Mouse (Mus musculus) right cerebral cortex, adult 18-20 months (tissue): ENCODE data around the gene Sptlc3.

Experiments used
- DNase-seq: peaks from one replicate; pipeline ENCODE4 v3.0.0; 2022; ENCODE audit warnings: mixed read lengths

Gene Sptlc3

DNA sequence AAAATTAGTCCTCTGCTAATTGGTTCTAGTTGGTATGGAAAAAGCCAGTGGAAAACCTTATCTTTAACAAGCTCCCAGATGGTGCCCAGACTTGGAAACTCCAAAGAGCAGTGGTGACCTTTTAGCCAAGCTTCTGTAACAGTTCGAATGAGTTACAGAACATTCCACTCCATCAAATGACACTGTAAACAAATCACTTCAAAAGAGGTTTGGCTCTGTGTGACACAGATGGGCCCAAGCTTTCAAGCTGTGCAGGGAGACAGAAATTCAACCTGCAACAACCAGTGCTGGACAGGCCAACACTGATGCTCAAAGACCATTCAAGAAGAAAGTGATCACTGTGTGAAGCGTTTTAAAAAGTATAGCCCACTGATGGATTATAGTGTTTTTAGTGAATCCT is 144.1 kb downstream of the Sptlc3 start:
- DNase-seq, result no peak

- DNase-seq, result no peak
Observed at GRCm38 (mm10) chr2:139641757-139642385, 148.2 kb downstream of the Sptlc3 start.

DNA sequence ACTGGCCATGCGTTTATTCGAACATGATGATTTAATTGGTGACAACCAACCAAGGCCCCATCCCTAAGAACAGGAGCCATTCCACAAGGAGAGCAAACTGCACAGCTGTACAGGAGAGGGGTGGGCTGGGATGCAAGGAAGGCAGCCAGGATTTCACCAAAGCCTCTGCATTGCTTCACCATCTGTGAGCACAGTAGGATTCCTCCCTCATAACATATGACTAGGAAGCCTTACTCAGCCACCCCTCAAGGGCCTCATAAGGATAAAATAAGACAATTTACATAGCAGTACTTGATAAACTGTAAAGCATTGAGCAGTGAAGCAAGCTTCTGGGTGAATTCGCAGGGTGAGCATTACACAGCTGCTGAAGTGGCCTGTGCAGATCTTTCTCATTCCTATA is 155.8 kb downstream of the Sptlc3 start:
- peak; percentile 39 for DNase-seq

- DNase-seq, result no peak
Observed at GRCm38 (mm10) chr2:139656750-139657149, 163.0 kb downstream of the Sptlc3 start.

DNA sequence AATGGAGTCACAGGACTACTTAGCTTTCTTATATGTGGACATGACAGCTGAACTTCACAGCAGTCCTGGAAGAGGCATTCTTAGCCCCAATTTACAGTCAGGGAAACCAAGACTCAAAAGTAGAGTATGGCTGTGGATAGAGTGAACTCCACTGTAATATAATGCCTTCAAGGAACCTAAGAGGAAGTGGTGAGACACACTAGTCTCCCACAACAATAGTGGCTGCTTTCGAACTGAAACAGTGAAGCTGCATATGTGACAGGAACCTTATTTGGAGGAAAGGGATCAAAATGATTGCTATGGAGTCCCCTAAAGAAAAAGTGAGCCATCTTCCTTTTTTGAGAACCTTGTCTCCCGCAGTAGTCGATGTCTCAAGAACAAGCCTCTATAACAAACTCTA is 178.1 kb downstream of the Sptlc3 start:
- no peak for DNase-seq

DNA sequence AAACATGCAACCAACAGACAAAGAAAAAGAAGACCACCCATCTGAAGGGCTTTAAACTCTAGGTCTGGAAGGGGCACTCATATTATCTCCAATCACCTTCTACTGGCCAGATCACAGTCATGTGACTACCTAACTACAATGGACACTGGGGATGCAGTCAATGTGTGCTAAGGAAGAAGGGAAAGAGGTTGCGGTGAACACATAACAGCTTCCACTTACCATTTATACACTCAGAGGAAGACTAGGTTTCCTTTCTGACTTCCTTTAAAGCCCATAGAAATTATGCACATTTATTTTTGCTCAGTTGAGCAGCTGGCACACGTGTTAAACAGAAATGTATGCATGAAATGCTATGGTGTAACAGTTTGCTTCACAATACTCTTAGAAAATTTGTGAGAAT is 178.7 kb downstream of the Sptlc3 start:
- DNase-seq, result no peak

- peak; percentile 87 for DNase-seq
Observed at GRCm38 (mm10) chr2:139677065-139677762, 183.5 kb downstream of the Sptlc3 start.

GRCm38 (mm10) chr2:139677809-139678274 is 184.1 kb downstream of the Sptlc3 start, which contains the start of gene Ism1:
Gene Ism1 (plus strand): TSS chr2:139678178.
- DNase-seq, result peak; percentile 26

DNA sequence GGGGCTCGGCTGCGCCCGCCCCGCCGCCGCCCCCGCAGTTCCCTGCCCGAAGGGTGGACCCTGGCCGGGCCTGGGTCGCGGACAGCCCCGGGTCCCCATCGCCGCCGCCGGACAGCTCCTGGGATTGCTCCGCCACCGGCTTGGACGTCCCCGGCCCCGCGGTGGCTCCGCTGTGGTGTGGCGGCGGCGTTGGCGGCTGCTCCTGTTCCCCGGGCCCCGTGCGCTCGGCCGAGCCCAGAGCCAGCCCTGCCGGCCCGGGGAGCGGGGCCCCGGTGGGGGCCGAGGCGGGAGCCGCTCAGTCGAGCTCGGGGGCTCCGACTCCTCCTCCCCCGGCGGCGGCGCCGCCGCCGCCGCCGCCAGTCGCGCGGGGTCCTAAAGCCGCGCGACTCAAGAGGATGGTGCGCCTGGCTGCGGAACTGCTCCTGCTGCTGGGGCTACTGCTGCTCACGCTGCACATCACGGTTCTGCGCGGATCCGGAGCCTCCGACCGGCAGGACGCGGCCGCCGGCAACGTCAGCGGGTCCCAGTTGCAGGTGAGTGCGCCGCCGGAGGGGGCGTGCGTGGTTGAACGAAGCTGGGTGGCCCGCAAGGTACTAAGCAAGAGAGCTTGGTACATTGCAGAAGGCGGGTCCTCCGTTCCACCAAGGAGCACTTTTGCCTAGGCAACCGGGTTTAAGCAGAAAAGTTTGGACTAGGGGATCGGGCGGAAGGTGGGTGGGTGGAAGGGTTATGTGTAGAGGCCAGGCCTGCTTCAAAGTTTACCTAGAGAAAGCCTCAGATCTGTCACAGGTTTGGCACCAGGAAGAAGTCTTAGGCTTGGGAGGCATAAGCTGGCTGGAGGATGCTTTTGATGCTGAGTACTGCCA is 184.8 kb downstream of the Sptlc3 start:
- DNase-seq, result peak; percentile 72

- no peak for DNase-seq
Observed at GRCm38 (mm10) chr2:139682540-139682939, 188.8 kb downstream of the Sptlc3 start.
